Mouse (Mus musculus): ENCODE measurements at regions not wholly inside any gene's neighbourhood (a gene's known extent, or its start where the extent isn't known, plus 50 kb on each side); places are given as distances from the start of the nearest gene placed in this dataset.
"Not testable (repeated sequence)": the region's sequence is repeated elsewhere in the genome, so short reads cannot be mapped to it uniquely, and the experiment has no call there.

- no peak for DNase-seq (ENCODE audit: low spot score)
Measured at GRCm38 (mm10) chr1:117354624-117355023, 342.3 kb upstream of the Gm28363 start.

GRCm38 (mm10) chr1:117356418-117357194 is 340.3 kb upstream of the Gm28363 start:
- no peak for DNase-seq (ENCODE audit: low spot score)

DNA sequence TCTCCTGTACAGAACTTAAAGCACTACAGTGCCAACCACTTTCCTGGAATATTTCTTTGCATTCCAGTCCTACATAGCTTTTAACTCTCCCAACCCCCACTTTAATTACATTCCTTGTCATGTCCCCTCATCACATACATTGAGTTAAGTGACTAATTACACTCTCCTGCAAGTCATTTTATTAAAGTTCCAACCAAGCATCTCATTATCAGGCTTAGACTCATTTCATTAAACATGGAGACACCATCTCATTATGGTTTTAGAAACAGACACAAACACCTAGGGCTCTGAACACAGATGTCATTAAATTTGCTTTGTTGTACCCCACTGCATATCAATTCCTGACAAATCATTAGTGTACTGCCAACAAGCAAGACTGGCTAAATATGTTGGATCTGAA is 332.9 kb upstream of the Gm28363 start:
- no peak for DNase-seq (ENCODE audit: low spot score)

DNA sequence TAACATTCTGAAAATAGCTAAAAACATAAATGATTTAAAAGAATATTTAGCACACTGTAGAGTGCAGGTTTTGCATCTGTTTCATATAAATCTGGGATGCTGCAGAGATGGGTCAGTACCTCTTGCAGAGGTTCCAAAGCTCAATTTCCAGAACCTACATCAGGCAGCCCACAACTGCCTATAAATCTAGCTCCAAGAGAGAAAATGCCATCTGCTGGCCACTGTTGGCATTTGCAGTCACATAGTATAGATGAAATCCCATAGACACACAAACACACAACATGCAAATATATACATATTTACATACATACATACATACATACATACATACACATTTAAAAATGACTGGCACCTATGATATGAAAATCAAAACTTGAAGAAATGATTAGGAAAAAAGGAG is 284.6 kb upstream of the Gm28363 start:
- no peak for DNase-seq (ENCODE audit: low spot score)

DNA sequence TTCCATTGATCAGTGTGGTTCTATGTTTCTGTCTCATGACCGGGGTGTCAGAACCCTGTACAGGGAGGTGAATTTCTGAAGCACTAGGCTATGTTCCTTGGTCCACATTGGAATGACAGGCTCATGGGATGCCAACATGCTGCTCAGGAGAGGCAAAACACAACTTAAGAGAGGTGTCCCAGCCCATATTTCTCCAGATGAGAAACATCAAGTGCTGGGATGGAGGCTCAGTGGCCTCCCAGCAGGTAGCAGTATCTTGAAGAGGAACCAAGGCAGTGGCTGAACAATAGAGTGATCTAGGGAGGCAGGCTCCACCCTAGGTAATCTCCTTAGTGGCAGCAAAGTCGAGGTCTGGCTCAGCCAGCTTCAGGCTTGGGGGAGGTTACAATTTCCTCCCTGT is 239.2 kb upstream of the Gm28363 start:
- DNase-seq (ENCODE audit: low spot score) = no peak

GRCm38 (mm10) chr1:117458156-117458850 is 238.6 kb upstream of the Gm28363 start:
- not testable (repeated sequence) for DNase-seq (ENCODE audit: low spot score)

GRCm38 (mm10) chr1:117459126-117459525 is 237.8 kb upstream of the Gm28363 start:
- DNase-seq (ENCODE audit: low spot score) = not testable (repeated sequence)

GRCm38 (mm10) chr1:117490176-117490575 is 206.8 kb upstream of the Gm28363 start:
- no peak for DNase-seq (ENCODE audit: low spot score)

- no peak for DNase-seq (ENCODE audit: low spot score)
Measured at GRCm38 (mm10) chr1:117497003-117497402, 199.9 kb upstream of the Gm28363 start.

DNA sequence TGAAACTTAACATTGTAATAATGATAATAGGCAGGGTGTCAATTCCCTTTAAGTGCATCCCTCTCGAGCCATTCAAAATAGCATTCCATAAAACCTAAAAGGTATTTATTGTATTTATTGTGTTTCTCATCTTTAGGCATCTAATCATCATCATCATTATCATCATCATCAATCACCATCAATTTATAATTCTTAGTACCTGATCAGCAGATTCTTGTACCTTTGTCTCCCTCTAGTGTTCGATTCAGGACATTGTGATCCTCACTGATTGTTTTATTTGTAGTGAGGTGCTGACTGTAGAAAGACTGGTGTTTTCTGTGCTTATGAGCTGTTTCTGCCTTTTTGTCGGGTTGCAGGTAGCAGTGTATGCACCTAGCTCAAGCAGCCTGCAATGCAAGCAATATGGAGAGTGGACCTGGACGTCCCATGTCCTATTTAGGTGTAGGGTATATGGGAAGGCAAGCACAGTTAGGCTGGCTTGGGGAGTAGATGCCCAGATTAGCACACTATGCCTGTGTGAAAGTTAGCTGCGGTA is 177.4 kb upstream of the Gm28363 start:
- peak; percentile 13 for DNase-seq (ENCODE audit: low spot score)

Measured in adipocyte (in vitro differentiated cells).